In the genomic region with DNA sequence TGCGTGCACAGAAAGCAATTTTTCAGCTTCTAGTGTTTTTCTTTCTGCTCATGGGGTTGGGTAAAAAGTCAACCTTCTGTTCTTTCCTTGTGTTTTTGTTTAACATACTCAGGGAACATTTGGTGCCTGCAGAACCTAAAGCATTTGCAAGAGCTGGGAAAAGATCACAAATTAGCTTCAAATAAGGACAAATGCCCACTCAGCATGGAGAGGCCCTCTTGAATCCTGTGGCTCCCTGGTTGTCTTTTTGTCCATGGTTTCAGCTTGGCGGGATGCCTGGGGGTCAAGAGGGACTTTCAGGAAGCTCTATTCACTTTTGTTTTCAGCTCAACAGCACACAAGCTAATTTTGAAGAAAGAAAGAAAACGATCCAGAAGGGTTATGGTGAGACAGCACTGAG, we compare ENCODE assay signal across 14 mouse cellular contexts.
DNase-seq lines count a peak whose midpoint lies in the region; ATAC-seq and TF ChIP-seq lines count a peak whose summit lies in the region.
"Had no signal": no experiment of that assay in that cellular context is flagged by ENCODE, and none has a peak within 500 bp of the region (broad histone marks: within the 10 kb centered on the region; RNA-seq: fewer than 3 reads in every experiment).

No protein-coding gene starts in this region.

- H3K36me3 ChIP-seq in midbrain, postnatal 0 days (ENCODE audit: insufficient read depth, low read length), result no peaks in the 10 kb centered on the region
- H3K36me3 ChIP-seq in midbrain, embryonic 11.5 days (ENCODE audit: control insufficient read depth, insufficient read depth, low read length), result no peaks in the 10 kb centered on the region
- H3K36me3 ChIP-seq: embryonic facial prominence, embryonic 12.5 days; forebrain, embryonic 15.5 days; G1E; limb, embryonic 13.5 days had no signal

- no peaks in the 10 kb centered on the region for H3K4me1 ChIP-seq in midbrain, postnatal 0 days (ENCODE audit: insufficient read depth, low read length)
- no peaks in the 10 kb centered on the region for H3K4me1 ChIP-seq in midbrain, embryonic 11.5 days (ENCODE audit: control insufficient read depth, insufficient read depth, low read length)

- no peaks in the 10 kb centered on the region for H3K9me3 ChIP-seq in midbrain, postnatal 0 days (ENCODE audit: low read length)
- no peaks in the 10 kb centered on the region for H3K9me3 ChIP-seq in midbrain, embryonic 11.5 days (ENCODE audit: control insufficient read depth, low read length)
- H3K9me3 ChIP-seq: embryonic facial prominence, embryonic 12.5 days; forebrain, embryonic 15.5 days; G1E; limb, embryonic 13.5 days had no signal

- H3K27ac ChIP-seq in midbrain, postnatal 0 days (ENCODE audit: low read depth, low read length), result no peak overlapping the region
- H3K27ac ChIP-seq in midbrain, embryonic 11.5 days (ENCODE audit: low read depth, low read length), result no peak overlapping the region
- H3K27ac ChIP-seq: embryonic facial prominence, embryonic 12.5 days; forebrain, embryonic 15.5 days; limb, embryonic 13.5 days had no signal

- no peak overlapping the region for H3K4me2 ChIP-seq in midbrain, postnatal 0 days (ENCODE audit: low read depth, low read length, poor library complexity, severe bottlenecking)
- no peak overlapping the region for H3K4me2 ChIP-seq in midbrain, embryonic 11.5 days
- H3K4me2 ChIP-seq: embryonic facial prominence, embryonic 12.5 days; forebrain, embryonic 15.5 days; limb, embryonic 13.5 days had no signal

- peak; percentile 16 for DNase-seq in cerebellum, adult 9-11 months
- peak; percentile 22 for DNase-seq in midbrain, postnatal 0 days (ENCODE audit: low spot score)
- DNase-seq in midbrain, embryonic 11.5 days (ENCODE audit: low spot score, missing footprints), result no peak
- DNase-seq in layer of hippocampus, adult 9-11 months, result peak; percentile 18
- DNase-seq in lung, postnatal 4 days, result peak; percentile 22 to 54
- DNase-seq: kidney, postnatal 10 days had no signal

- no peak overlapping the region for H3K4me3 ChIP-seq in midbrain, postnatal 0 days (ENCODE audit: low read depth, low read length)
- no peak overlapping the region for H3K4me3 ChIP-seq in midbrain, embryonic 11.5 days (ENCODE audit: low read depth, low read length)
- H3K4me3 ChIP-seq: embryonic facial prominence, embryonic 12.5 days; forebrain, embryonic 15.5 days; limb, embryonic 13.5 days had no signal

- ATAC-seq in cerebellum, adult (ENCODE audit: insufficient number of reproducible peaks, low FRiP score, low TSS enrichment), result no peak
- no peak for ATAC-seq in midbrain, postnatal 0 days (ENCODE audit: low FRiP score)
- ATAC-seq in midbrain, embryonic 11.5 days (ENCODE audit: low FRiP score), result no peak
- no peak for ATAC-seq in megakaryocyte-erythroid progenitor cell, adult 5-6 weeks (replicated peaks; ENCODE audit: low FRiP score, low TSS enrichment, poor library complexity, severe bottlenecking)
- ATAC-seq in erythroid progenitor cell, adult 5-6 weeks (replicated peaks; ENCODE audit: low FRiP score, poor library complexity, severe bottlenecking), result no peak
- ATAC-seq: activated CD4-positive, CD25-positive, alpha-beta regulatory T cell, adult 4 months; forebrain, embryonic 15.5 days had no signal

- TF ChIP-seq CTCF in midbrain, postnatal 0 days (IDR thresholded peaks at IDR 0.05), result no peak

- 35% methylated on average over 3 of the region's 3 CpGs for WGBS in midbrain, postnatal 0 days
- WGBS in midbrain, embryonic 11.5 days, result 47% methylated on average over 3 of the region's 3 CpGs

- no peaks in the 10 kb centered on the region for H3K27me3 ChIP-seq in midbrain, postnatal 0 days (ENCODE audit: insufficient read depth, low read length)
- H3K27me3 ChIP-seq in midbrain, embryonic 11.5 days (ENCODE audit: control insufficient read depth, insufficient read depth, low read length), result no peaks in the 10 kb centered on the region
- H3K27me3 ChIP-seq: embryonic facial prominence, embryonic 12.5 days; forebrain, embryonic 15.5 days; limb, embryonic 13.5 days had no signal

- H3K9ac ChIP-seq in midbrain, postnatal 0 days (replicated peaks; ENCODE audit: low read length, poor library complexity, severe bottlenecking), result no peak overlapping the region
- H3K9ac ChIP-seq in midbrain, embryonic 11.5 days (ENCODE audit: low read length), result no peak overlapping the region
- H3K9ac ChIP-seq: embryonic facial prominence, embryonic 12.5 days; forebrain, embryonic 15.5 days; limb, embryonic 13.5 days had no signal
